Comparison of ENCODE assay signal across 19 mouse cellular contexts in genomic region chr13:103341031-103341430, GRCm38 (mm10).
"Had no signal": no experiment of that assay in that cellular context is flagged by ENCODE, and none has a peak within 500 bp of the region (broad histone marks: within the 10 kb centered on the region; RNA-seq: fewer than 3 reads in every experiment).

No protein-coding gene starts in this region.

- H3K9ac ChIP-seq: intestine, embryonic 15.5 days; kidney, embryonic 15.5 days; liver, embryonic 13.5 days; midbrain, embryonic 12.5 days; neural tube, embryonic 13.5 days; stomach, embryonic 15.5 days had no signal

- H3K4me3 ChIP-seq: intestine, embryonic 15.5 days; kidney, embryonic 15.5 days; liver, embryonic 13.5 days; midbrain, embryonic 12.5 days; myocyte; neural tube, embryonic 13.5 days; stomach, embryonic 15.5 days had no signal

- DNase-seq: kidney, adult 11 months; kidney, adult 8-10 months; kidney, postnatal 10 days; kidney, postnatal 36 days; layer of hippocampus, postnatal 36 days; liver, embryonic 13.5 days; lung, adult 2 months; lung, postnatal 14 days; lung, postnatal 4 days; retina, postnatal 1 day; spleen, adult 18-20 months; thymus, postnatal 25 days had no signal

- H3K4me1 ChIP-seq: intestine, embryonic 15.5 days; kidney, embryonic 15.5 days; liver, embryonic 13.5 days; midbrain, embryonic 12.5 days; neural tube, embryonic 13.5 days; stomach, embryonic 15.5 days had no signal

- H3K27ac ChIP-seq: intestine, embryonic 15.5 days; kidney, embryonic 15.5 days; liver, embryonic 13.5 days; midbrain, embryonic 12.5 days; neural tube, embryonic 13.5 days; stomach, embryonic 15.5 days had no signal

- H3K9me3 ChIP-seq: intestine, embryonic 15.5 days; kidney, embryonic 15.5 days; liver, embryonic 13.5 days; midbrain, embryonic 12.5 days; neural tube, embryonic 13.5 days; stomach, embryonic 15.5 days had no signal

- ATAC-seq: intestine, embryonic 15.5 days; midbrain, embryonic 16.5 days had no signal

- H3K36me3 ChIP-seq: intestine, embryonic 15.5 days; kidney, embryonic 15.5 days; liver, embryonic 13.5 days; midbrain, embryonic 12.5 days; neural tube, embryonic 13.5 days; stomach, embryonic 15.5 days had no signal

- H3K4me2 ChIP-seq: intestine, embryonic 15.5 days; kidney, embryonic 15.5 days; liver, embryonic 13.5 days; midbrain, embryonic 12.5 days; neural tube, embryonic 13.5 days; stomach, embryonic 15.5 days had no signal
